ENCODE assay signal across 10 mouse cellular contexts in the genomic region with DNA sequence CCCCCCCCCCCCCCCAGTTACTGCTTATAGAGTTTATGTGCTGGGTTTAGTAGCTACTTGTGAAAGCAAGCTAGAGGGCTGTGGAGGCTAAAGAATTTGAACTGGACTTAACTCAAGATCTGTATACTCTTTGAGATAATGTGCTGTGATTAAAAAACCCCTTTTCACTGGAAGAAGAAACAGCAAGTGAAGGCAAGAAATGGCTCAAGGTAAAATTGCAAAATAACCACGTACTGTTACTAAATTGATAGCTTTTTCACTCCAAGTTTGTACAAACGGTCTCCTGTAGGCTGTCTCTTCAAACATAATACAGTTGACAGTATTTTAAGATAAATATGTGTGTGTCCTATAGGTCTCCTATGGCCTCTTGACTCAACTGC. TPM values are rescaled to one million over a fixed set of nuclear protein-coding genes. Genes with fewer than 3 reads are reported as not detected.
DNase-seq lines count a peak whose midpoint lies in the region; ATAC-seq and TF ChIP-seq lines count a peak whose summit lies in the region.
"Had no signal": no experiment of that assay in that cellular context is flagged by ENCODE, and none has a peak within 500 bp of the region (broad histone marks: within the 10 kb centered on the region; RNA-seq: fewer than 3 reads in every experiment).

No protein-coding gene starts in this region.

- no peaks in the 10 kb centered on the region for H3K27me3 ChIP-seq in kidney, embryonic 16.5 days (ENCODE audit: insufficient read depth, low read length)
- no peaks in the 10 kb centered on the region for H3K27me3 ChIP-seq in kidney, adult 2 months (replicated peaks; ENCODE audit: control insufficient read depth, insufficient read depth, low read length)
- no peaks in the 10 kb centered on the region for H3K27me3 ChIP-seq in embryonic facial prominence, embryonic 13.5 days
- H3K27me3 ChIP-seq in intestine, embryonic 16.5 days (replicated peaks; ENCODE audit: control insufficient read depth, insufficient read depth, low read length), result no peaks in the 10 kb centered on the region
- no peaks in the 10 kb centered on the region for H3K27me3 ChIP-seq in midbrain, postnatal 0 days (ENCODE audit: insufficient read depth, low read length)

- H3K27ac ChIP-seq in kidney, embryonic 16.5 days (ENCODE audit: low read length), result no peak overlapping the region; the same call in 1 of the 2 replicates
- no peak overlapping the region; the same call in 1 of the 2 replicates for H3K27ac ChIP-seq in kidney, adult 2 months (ENCODE audit: insufficient read depth, low read depth, low read length)
- H3K27ac ChIP-seq in embryonic facial prominence, embryonic 13.5 days, result no peak overlapping the region
- H3K27ac ChIP-seq in intestine, embryonic 16.5 days (ENCODE audit: low read length), result no peak overlapping the region; the same call in 1 of the 2 replicates
- H3K27ac ChIP-seq in midbrain, postnatal 0 days (ENCODE audit: low read depth, low read length), result no peak overlapping the region

- TF ChIP-seq POLR2A in kidney, adult 2 months (IDR thresholded peaks at IDR 0.05; ENCODE audit: low read depth, low read length), result no peak

- peak overlapping the region; percentile 93 for H3K4me2 ChIP-seq in kidney, embryonic 16.5 days (replicated peaks; ENCODE audit: low read depth, low read length)
- H3K4me2 ChIP-seq in embryonic facial prominence, embryonic 13.5 days, result peak overlapping the region; percentile 86
- H3K4me2 ChIP-seq in intestine, embryonic 16.5 days (ENCODE audit: low read depth, low read length), result peak overlapping the region; percentile 69
- peak overlapping the region; percentile 83 for H3K4me2 ChIP-seq in midbrain, postnatal 0 days (ENCODE audit: low read depth, low read length, poor library complexity, severe bottlenecking)

- DNase-seq in kidney, adult 2 months, result no peak
- no peak for DNase-seq in midbrain, postnatal 0 days (ENCODE audit: low spot score)
- DNase-seq in embryo, embryonic 10.5 days (ENCODE audit: low spot score), result no peak
- no peak for DNase-seq in thymus, postnatal 4 days
- no peak for DNase-seq in left cerebral cortex, postnatal 14 days (ENCODE audit: low spot score in 2 of 2)

- peaks cover 2% of the 10 kb centered on the region; the same call in 1 of the 2 replicates for H3K36me3 ChIP-seq in kidney, embryonic 16.5 days (ENCODE audit: insufficient read depth, low read length)
- H3K36me3 ChIP-seq in kidney, adult 2 months (ENCODE audit: control insufficient read depth, insufficient read depth, low read length), result no peaks in the 10 kb centered on the region
- H3K36me3 ChIP-seq in embryonic facial prominence, embryonic 13.5 days, result 0 out of 2 replicates have a peak, but pooled peaks cover 4% of the 10 kb centered on the region
- peaks cover 3% of the 10 kb centered on the region; the same call in 1 of the 2 replicates for H3K36me3 ChIP-seq in intestine, embryonic 16.5 days (ENCODE audit: control insufficient read depth, insufficient read depth, low read length)
- H3K36me3 ChIP-seq in midbrain, postnatal 0 days (ENCODE audit: insufficient read depth, low read length), result 0 out of 2 replicates have a peak, but pooled peaks cover 3% of the 10 kb centered on the region

- H3K4me3 ChIP-seq in kidney, embryonic 16.5 days (ENCODE audit: low read length), result peak overlapping the region; percentile 59
- no peak overlapping the region for H3K4me3 ChIP-seq in kidney, adult 2 months (ENCODE audit: insufficient read depth, low read depth, low read length)
- peak overlapping the region; percentile 49; the same call in 1 of the 2 replicates for H3K4me3 ChIP-seq in embryonic facial prominence, embryonic 13.5 days
- H3K4me3 ChIP-seq in intestine, embryonic 16.5 days (ENCODE audit: low read length), result peak overlapping the region; percentile 46
- H3K4me3 ChIP-seq in midbrain, postnatal 0 days (ENCODE audit: low read depth, low read length), result peak overlapping the region; percentile 40; the same call in 1 of the 2 replicates

- H3K9me3 ChIP-seq in kidney, embryonic 16.5 days (ENCODE audit: low read length), result no peaks in the 10 kb centered on the region
- H3K9me3 ChIP-seq in embryonic facial prominence, embryonic 13.5 days, result no peaks in the 10 kb centered on the region
- no peaks in the 10 kb centered on the region for H3K9me3 ChIP-seq in intestine, embryonic 16.5 days (ENCODE audit: control insufficient read depth, low read length)
- H3K9me3 ChIP-seq in midbrain, postnatal 0 days (ENCODE audit: low read length), result no peaks in the 10 kb centered on the region

- TF ChIP-seq CTCF in kidney, adult 2 months (conservative IDR thresholded peaks at IDR 0.05; ENCODE audit: insufficient read depth, insufficient read length, low read depth, low read length), result no peak
- TF ChIP-seq CTCF in midbrain, postnatal 0 days (IDR thresholded peaks at IDR 0.05), result no peak

- peaks cover 32% of the 10 kb centered on the region for H3K4me1 ChIP-seq in kidney, embryonic 16.5 days (ENCODE audit: insufficient read depth, low read length)
- peaks cover 37% of the 10 kb centered on the region for H3K4me1 ChIP-seq in kidney, adult 2 months (ENCODE audit: control insufficient read depth, insufficient read depth, low read length)
- peaks cover 19% of the 10 kb centered on the region for H3K4me1 ChIP-seq in embryonic facial prominence, embryonic 13.5 days
- H3K4me1 ChIP-seq in intestine, embryonic 16.5 days (ENCODE audit: control insufficient read depth, insufficient read depth, low read length), result peaks cover 22% of the 10 kb centered on the region
- H3K4me1 ChIP-seq in midbrain, postnatal 0 days (ENCODE audit: insufficient read depth, low read length), result peaks cover 5% of the 10 kb centered on the region; the same call in 1 of the 2 replicates

- H3K9ac ChIP-seq in kidney, embryonic 16.5 days (replicated peaks; ENCODE audit: low read length), result no peak overlapping the region
- no peak overlapping the region for H3K9ac ChIP-seq in embryonic facial prominence, embryonic 13.5 days
- H3K9ac ChIP-seq in intestine, embryonic 16.5 days (ENCODE audit: low read depth, low read length), result peak overlapping the region; percentile 47
- no peak overlapping the region for H3K9ac ChIP-seq in midbrain, postnatal 0 days (replicated peaks; ENCODE audit: low read length, poor library complexity, severe bottlenecking)

- 70% methylated on average over 2 of the region's 2 CpGs for WGBS in kidney, embryonic 16.5 days
- WGBS in kidney, adult 2 months, result 39% methylated on average over 2 of the region's 2 CpGs
- 64% methylated on average over 2 of the region's 2 CpGs for WGBS in embryonic facial prominence, embryonic 13.5 days
- 55% methylated on average over 2 of the region's 2 CpGs for WGBS in intestine, embryonic 16.5 days
- 81% methylated on average over 2 of the region's 2 CpGs for WGBS in midbrain, postnatal 0 days

- intact Hi-C loops in left cerebral cortex, postnatal 14 days (cut with DNase I), result no loop called here

- no peak for ATAC-seq in kidney, embryonic 16.5 days (ENCODE audit: low FRiP score, low TSS enrichment)
- ATAC-seq in embryonic facial prominence, embryonic 13.5 days (ENCODE audit: insufficient number of reproducible peaks, insufficient read depth, low FRiP score, low TSS enrichment, low read depth), result no peak
- no peak for ATAC-seq in intestine, embryonic 16.5 days
- no peak for ATAC-seq in midbrain, postnatal 0 days (ENCODE audit: low FRiP score)

RNA-seq across cellular contexts. Expression of a gene that starts 6.4 kb away (rescaled TPM):
- 115 and 119 TPM in 2 replicates for polyA plus RNA-seq in kidney, embryonic 16.5 days (2015; fragmentation: Nextera tagmentation; extraction: Ambion mirVana)
- polyA plus RNA-seq in kidney, adult 2 months (2012; rRNA removed), result 56.0 and 57.2 TPM in 2 replicates
- 74.3 and 75.9 TPM in 2 replicates for polyA plus RNA-seq in embryonic facial prominence, embryonic 13.5 days (2015; fragmentation: Nextera tagmentation; extraction: Ambion mirVana)
- polyA plus RNA-seq in intestine, embryonic 16.5 days (2015; fragmentation: Nextera tagmentation; extraction: Ambion mirVana), result 208 and 249 TPM in 2 replicates
- 117 and 151 TPM in 2 replicates for total RNA-seq in midbrain, postnatal 0 days (2014; rRNA removed)
- 80.1 and 83.4 TPM in 2 replicates for polyA plus RNA-seq in midbrain, postnatal 0 days (2015; fragmentation: Nextera tagmentation; extraction: Ambion mirVana)
- total RNA-seq in left cerebral cortex, postnatal 14 days (2021), result 100 to 1,000 TPM; 123 to 136 TPM

RNA-seq across cellular contexts. Expression of a gene that starts 24.2 kb away (rescaled TPM):
- not detected in 2 replicates for polyA plus RNA-seq in kidney, embryonic 16.5 days (2015; fragmentation: Nextera tagmentation; extraction: Ambion mirVana)
- not detected in 2 replicates for polyA plus RNA-seq in kidney, adult 2 months (2012; rRNA removed)
- not detected in 2 replicates for polyA plus RNA-seq in embryonic facial prominence, embryonic 13.5 days (2015; fragmentation: Nextera tagmentation; extraction: Ambion mirVana)
- polyA plus RNA-seq in intestine, embryonic 16.5 days (2015; fragmentation: Nextera tagmentation; extraction: Ambion mirVana), result not detected in 2 replicates
- total RNA-seq in midbrain, postnatal 0 days (2014; rRNA removed), result not detected in 2 replicates
- polyA plus RNA-seq in midbrain, postnatal 0 days (2015; fragmentation: Nextera tagmentation; extraction: Ambion mirVana), result not detected in 2 replicates
- not detected for total RNA-seq in left cerebral cortex, postnatal 14 days (2021)
- total RNA-seq: common myeloid progenitor, adult 5-6 weeks; layer of hippocampus, adult 2 months had no signal

RNA-seq across cellular contexts. Expression of a gene that starts 35.6 kb away (rescaled TPM):
- 272 and 302 TPM in 2 replicates for polyA plus RNA-seq in kidney, embryonic 16.5 days (2015; fragmentation: Nextera tagmentation; extraction: Ambion mirVana)
- polyA plus RNA-seq in kidney, adult 2 months (2012; rRNA removed), result 189 and 213 TPM in 2 replicates
- 226 and 279 TPM in 2 replicates for polyA plus RNA-seq in embryonic facial prominence, embryonic 13.5 days (2015; fragmentation: Nextera tagmentation; extraction: Ambion mirVana)
- polyA plus RNA-seq in intestine, embryonic 16.5 days (2015; fragmentation: Nextera tagmentation; extraction: Ambion mirVana), result 312 and 350 TPM in 2 replicates
- total RNA-seq in midbrain, postnatal 0 days (2014; rRNA removed), result 107 and 113 TPM in 2 replicates
- 242 and 251 TPM in 2 replicates for polyA plus RNA-seq in midbrain, postnatal 0 days (2015; fragmentation: Nextera tagmentation; extraction: Ambion mirVana)
- total RNA-seq in left cerebral cortex, postnatal 14 days (2021), result 10 to 100 TPM; 66.5 to 71.5 TPM

RNA-seq across cellular contexts. Expression of a gene that starts 35.7 kb away (rescaled TPM):
- polyA plus RNA-seq in kidney, embryonic 16.5 days (2015; fragmentation: Nextera tagmentation; extraction: Ambion mirVana), result 40.8 and 43.1 TPM in 2 replicates
- 4.3 and 6.9 TPM in 2 replicates for polyA plus RNA-seq in kidney, adult 2 months (2012; rRNA removed)
- polyA plus RNA-seq in embryonic facial prominence, embryonic 13.5 days (2015; fragmentation: Nextera tagmentation; extraction: Ambion mirVana), result 46.4 and 48.3 TPM in 2 replicates
- polyA plus RNA-seq in intestine, embryonic 16.5 days (2015; fragmentation: Nextera tagmentation; extraction: Ambion mirVana), result 24.7 and 28.2 TPM in 2 replicates
- total RNA-seq in midbrain, postnatal 0 days (2014; rRNA removed), result 40.7 and 45.9 TPM in 2 replicates
- 24.7 and 25.7 TPM in 2 replicates for polyA plus RNA-seq in midbrain, postnatal 0 days (2015; fragmentation: Nextera tagmentation; extraction: Ambion mirVana)
- total RNA-seq in left cerebral cortex, postnatal 14 days (2021), result 10 to 100 TPM; 35.7 to 44.0 TPM
